Mouse (Mus musculus): ENCODE data around the gene Pglyrp3. TPM values are rescaled to one million over a fixed set of nuclear protein-coding genes. Genes with fewer than 3 reads are reported as not detected.
"Not testable (repeated sequence)": the region's sequence is repeated elsewhere in the genome, so short reads cannot be mapped to it uniquely, and the experiment has no call there.

The Pglyrp3 gene
- total RNA-seq (2014; rRNA removed) (not detected in 2 replicates), polyA plus RNA-seq (2015; fragmentation: Nextera tagmentation; extraction: Ambion mirVana) (not detected in 2 replicates)

- no peak within 1 kb of the TSS for H3K9ac ChIP-seq (replicated peaks; ENCODE audit: low read length, poor library complexity, severe bottlenecking)
- ATAC-seq (ENCODE audit: low FRiP score) = no peak
- no peaks in the 10 kb centered on the region for H3K27me3 ChIP-seq (ENCODE audit: insufficient read depth, low read length)
- H3K36me3 ChIP-seq (ENCODE audit: insufficient read depth, low read length) = no peaks in the 10 kb centered on the region
- no peak within 1 kb of the TSS for H3K4me2 ChIP-seq (ENCODE audit: low read depth, low read length, poor library complexity, severe bottlenecking)
- H3K4me1 ChIP-seq (ENCODE audit: insufficient read depth, low read length) = no peaks in the 10 kb centered on the region
- no peak within 1 kb of the TSS for H3K4me3 ChIP-seq (ENCODE audit: low read depth, low read length)
- no peak within 1 kb of the TSS for H3K27ac ChIP-seq (ENCODE audit: low read depth, low read length)
- WGBS = 83% methylated on average over 1 of the region's 1 CpGs
- H3K9me3 ChIP-seq (ENCODE audit: low read length) = no peaks in the 10 kb centered on the region
- DNase-seq (ENCODE audit: low spot score) = no peak
- no peak for TF ChIP-seq CTCF (IDR thresholded peaks at IDR 0.05)
Observed at GRCm38 (mm10) chr3:92014283-92014682, at the start of gene Pglyrp3. Pglyrp3 (plus strand) TSS chr3:92014583.

GRCm38 (mm10) chr3:92011001-92011400 is 3.4 kb upstream of the Pglyrp3 start:
- no peak for TF ChIP-seq CTCF (IDR thresholded peaks at IDR 0.05)
- Histone ChIP-seq H3K36me3 (ENCODE audit: insufficient read depth, low read length) (no peaks in the 10 kb centered on the region), H3K9ac (replicated peaks; ENCODE audit: low read length, poor library complexity, severe bottlenecking) (no peak overlapping the region), H3K4me2 (ENCODE audit: low read depth, low read length, poor library complexity, severe bottlenecking) (no peak overlapping the region), H3K4me3 (ENCODE audit: low read depth, low read length) (no peak overlapping the region), H3K4me1 (ENCODE audit: insufficient read depth, low read length) (no peaks in the 10 kb centered on the region), H3K27ac (ENCODE audit: low read depth, low read length) (no peak overlapping the region), H3K27me3 (ENCODE audit: insufficient read depth, low read length) (no peaks in the 10 kb centered on the region), H3K9me3 (ENCODE audit: low read length) (no peaks in the 10 kb centered on the region)
- DNase-seq (ENCODE audit: low spot score) = no peak
- ATAC-seq (ENCODE audit: low FRiP score) = no peak
- WGBS = 96% methylated on average over 1 of the region's 1 CpGs

- not testable (repeated sequence) for ATAC-seq (ENCODE audit: low FRiP score); H3K9me3 ChIP-seq (ENCODE audit: low read length); H3K27me3 ChIP-seq (ENCODE audit: insufficient read depth, low read length); H3K4me3 ChIP-seq (ENCODE audit: low read depth, low read length); H3K4me2 ChIP-seq (ENCODE audit: low read depth, low read length, poor library complexity, severe bottlenecking); DNase-seq (ENCODE audit: low spot score); H3K36me3 ChIP-seq (ENCODE audit: insufficient read depth, low read length); H3K9ac ChIP-seq (replicated peaks; ENCODE audit: low read length, poor library complexity, severe bottlenecking); H3K27ac ChIP-seq (ENCODE audit: low read depth, low read length); H3K4me1 ChIP-seq (ENCODE audit: insufficient read depth, low read length)
- WGBS = 64% methylated on average over 24 of the region's 24 CpGs
Observed at GRCm38 (mm10) chr3:92024541-92024940, 10.2 kb downstream of the Pglyrp3 start.

GRCm38 (mm10) chr3:92033203-92033602 is 18.8 kb downstream of the Pglyrp3 start:
- 52% methylated on average over 2 of the region's 2 CpGs for WGBS
- no peak for TF ChIP-seq CTCF (IDR thresholded peaks at IDR 0.05)
- H3K4me1 ChIP-seq (ENCODE audit: insufficient read depth, low read length) = no peaks in the 10 kb centered on the region
- H3K27ac ChIP-seq (ENCODE audit: low read depth, low read length) = no peak overlapping the region
- H3K9me3 ChIP-seq (ENCODE audit: low read length) = no peaks in the 10 kb centered on the region
- no peaks in the 10 kb centered on the region for H3K27me3 ChIP-seq (ENCODE audit: insufficient read depth, low read length)
- H3K36me3 ChIP-seq (ENCODE audit: insufficient read depth, low read length) = no peaks in the 10 kb centered on the region
- no peak overlapping the region for H3K4me2 ChIP-seq (ENCODE audit: low read depth, low read length, poor library complexity, severe bottlenecking)
- no peak overlapping the region for H3K9ac ChIP-seq (replicated peaks; ENCODE audit: low read length, poor library complexity, severe bottlenecking)
- ATAC-seq (ENCODE audit: low FRiP score) (no peak), DNase-seq (ENCODE audit: low spot score) (no peak)
- no peak overlapping the region for H3K4me3 ChIP-seq (ENCODE audit: low read depth, low read length)

GRCm38 (mm10) chr3:92033892-92034291 is 19.5 kb downstream of the Pglyrp3 start:
- Histone ChIP-seq H3K27ac (ENCODE audit: low read depth, low read length) (no peak overlapping the region), H3K4me2 (ENCODE audit: low read depth, low read length, poor library complexity, severe bottlenecking) (no peak overlapping the region), H3K9me3 (ENCODE audit: low read length) (no peaks in the 10 kb centered on the region), H3K27me3 (ENCODE audit: insufficient read depth, low read length) (no peaks in the 10 kb centered on the region), H3K36me3 (ENCODE audit: insufficient read depth, low read length) (no peaks in the 10 kb centered on the region), H3K4me1 (ENCODE audit: insufficient read depth, low read length) (no peaks in the 10 kb centered on the region), H3K9ac (replicated peaks; ENCODE audit: low read length, poor library complexity, severe bottlenecking) (no peak overlapping the region), H3K4me3 (ENCODE audit: low read depth, low read length) (no peak overlapping the region)
- DNase-seq (ENCODE audit: low spot score) (no peak), ATAC-seq (ENCODE audit: low FRiP score) (no peak)
- 54% methylated on average over 1 of the region's 1 CpGs for WGBS
- TF ChIP-seq CTCF (IDR thresholded peaks at IDR 0.05) = no peak

GRCm38 (mm10) chr3:92050382-92051054 is 36.1 kb downstream of the Pglyrp3 start:
- Histone ChIP-seq H3K27me3 (ENCODE audit: insufficient read depth, low read length) (no peaks in the 10 kb centered on the region), H3K4me2 (ENCODE audit: low read depth, low read length, poor library complexity, severe bottlenecking) (no peak overlapping the region), H3K9me3 (ENCODE audit: low read length) (no peaks in the 10 kb centered on the region), H3K4me1 (ENCODE audit: insufficient read depth, low read length) (no peaks in the 10 kb centered on the region), H3K36me3 (ENCODE audit: insufficient read depth, low read length) (no peaks in the 10 kb centered on the region), H3K27ac (ENCODE audit: low read depth, low read length) (no peak overlapping the region), H3K4me3 (ENCODE audit: low read depth, low read length) (no peak overlapping the region), H3K9ac (replicated peaks; ENCODE audit: low read length, poor library complexity, severe bottlenecking) (no peak overlapping the region)
- WGBS = 52% methylated on average over 6 of the region's 6 CpGs
- peak; percentile 86 for TF ChIP-seq CTCF (IDR thresholded peaks at IDR 0.05)
- ATAC-seq (ENCODE audit: low FRiP score) (no peak), DNase-seq (ENCODE audit: low spot score) (peak; percentile 55)

Measured in midbrain, postnatal 0 days (tissue).